Mouse (Mus musculus) CH12.LX (cell line): Measurements from ENCODE around the gene Pcyox1. TPM values are rescaled to one million over a fixed set of nuclear protein-coding genes. Genes with fewer than 3 reads are reported as not detected.

Source experiments
- DNase-seq: peaks from one replicate; pipeline ENCODE4 v3.0.0-alpha.2; 2013; ENCODE audit errors: extremely low read depth
- H3K27ac ChIP-seq: 2 replicates; pipeline ENCODE4 v1.5.1; 2012; ENCODE audit warnings: low read depth, mild to moderate bottlenecking, control low read depth, moderate library complexity; ENCODE audit not compliant: insufficient read depth
- H3K27me3 ChIP-seq: replicated peaks from 2 replicates; pipeline ENCODE3; 2012; ENCODE audit warnings: inconsistent platforms
- H3K36me3 ChIP-seq, 2 experiments: replicated peaks in 1 of 2; 2 replicates each; pipeline versions ENCODE3 to v1.6.1; 2012; ENCODE audit warnings: inconsistent platforms in 1 of 2, low read length in 1 of 2, mild to moderate bottlenecking in 1 of 2, mixed read lengths in 1 of 2, moderate library complexity in 1 of 2; ENCODE audit not compliant: control insufficient read depth in 1 of 2, insufficient read depth in 1 of 2
- H3K4me1 ChIP-seq, 2 experiments: 2 replicates each; pipeline ENCODE4 v1.6.1; 2012; ENCODE audit warnings: inconsistent platforms in 1 of 2, moderate library complexity in 1 of 2; ENCODE audit not compliant: insufficient read depth in 2 of 2, control insufficient read depth in 1 of 2
- H3K4me2 ChIP-seq: 2 replicates; pipeline ENCODE4 v1.6.1; 2012; ENCODE audit warnings: low read depth, mild to moderate bottlenecking, control low read depth; ENCODE audit not compliant: poor library complexity, insufficient read depth, severe bottlenecking
- H3K4me3 ChIP-seq, 3 experiments: fragments of 150-350 bp in 1 of 3; sonication (generic) in 1 of 3; replicated peaks in 1 of 3; 2 replicates each; pipeline versions ENCODE3 to v1.5.1; 2011 to 2012; ENCODE audit warnings: low read depth in 2 of 3, low read length in 2 of 3, mild to moderate bottlenecking in 2 of 3, moderate library complexity in 2 of 3, control low read depth in 1 of 3, improper control_type of control experiment in 1 of 3, inconsistent platforms in 1 of 3, mixed read lengths in 1 of 3; ENCODE audit not compliant: poor library complexity in 1 of 3
- H3K79me2 ChIP-seq: replicated peaks from 2 replicates; pipeline ENCODE4 v1.6.1; 2012; ENCODE audit warnings: mild to moderate bottlenecking, moderate library complexity; ENCODE audit not compliant: control insufficient read depth, poor library complexity, insufficient read depth, severe bottlenecking; ENCODE audit errors: extremely low read depth
- H3K9ac ChIP-seq: 2 replicates; pipeline ENCODE4 v1.6.1; 2012; ENCODE audit warnings: low read depth, mild to moderate bottlenecking, control low read depth, moderate library complexity; ENCODE audit not compliant: insufficient read depth
- H3K9me3 ChIP-seq: replicated peaks from 2 replicates; pipeline ENCODE3; 2012; ENCODE audit warnings: low read length, inconsistent platforms, mixed read lengths
- CHD2 ChIP-seq: IDR thresholded peaks from 2 replicates; pipeline ENCODE4 v1.6.1; 2011; ENCODE audit warnings: low read length, improper control_type of control experiment
- E2F4 ChIP-seq: IDR thresholded peaks from 2 replicates; pipeline ENCODE4 v1.6.1; 2011; ENCODE audit warnings: low read depth, low read length, improper control_type of control experiment; ENCODE audit not compliant: insufficient replicate concordance
- ETS1 ChIP-seq: conservative IDR thresholded peaks from 2 replicates; pipeline ENCODE4 v1.6.1; 2012; ENCODE audit warnings: low read depth, mild to moderate bottlenecking, inconsistent platforms, low read length, improper control_type of control experiment, moderate library complexity
- IRF4 ChIP-seq: IDR thresholded peaks from 2 replicates; pipeline ENCODE4 v1.6.1; 2014; ENCODE audit warnings: low read depth, mild to moderate bottlenecking, inconsistent platforms, low read length, improper control_type of control experiment
- JUN ChIP-seq: IDR thresholded peaks from 2 replicates; pipeline ENCODE4 v1.6.1; 2011; ENCODE audit warnings: low read depth, mild to moderate bottlenecking, low read length, improper control_type of control experiment, moderate library complexity; ENCODE audit not compliant: insufficient read depth
- JUND ChIP-seq: conservative IDR thresholded peaks from 2 replicates; pipeline ENCODE4 v1.6.1; 2011; ENCODE audit warnings: low read depth, low read length, improper control_type of control experiment
- KAT2A ChIP-seq: IDR thresholded peaks from 2 replicates; pipeline ENCODE4 v1.6.1; 2012; ENCODE audit warnings: low read length, improper control_type of control experiment, inconsistent platforms; ENCODE audit not compliant: insufficient replicate concordance
- MAFK ChIP-seq: IDR thresholded peaks from 2 replicates; pipeline ENCODE4 v1.6.1; 2011; ENCODE audit warnings: low read length, improper control_type of control experiment; ENCODE audit not compliant: insufficient replicate concordance
- MAX ChIP-seq: IDR thresholded peaks from 2 replicates; pipeline ENCODE4 v1.6.1; 2011; ENCODE audit warnings: low read length, improper control_type of control experiment
- MEF2A ChIP-seq: IDR thresholded peaks from 2 replicates; pipeline ENCODE4 v1.6.1; 2014; ENCODE audit warnings: low read depth, mild to moderate bottlenecking, inconsistent platforms, low read length, improper control_type of control experiment, borderline replicate concordance
- MYC ChIP-seq: IDR thresholded peaks from 2 replicates; pipeline ENCODE4 v1.6.1; 2011; ENCODE audit warnings: low read depth, mild to moderate bottlenecking, improper control_type of control experiment, low read length
- NELFE ChIP-seq: IDR thresholded peaks from 2 replicates; pipeline ENCODE4 v1.6.1; 2011; ENCODE audit warnings: low read depth, low read length, improper control_type of control experiment
- NRF1 ChIP-seq: IDR thresholded peaks from 2 replicates; pipeline ENCODE4 v1.6.1; 2014; ENCODE audit warnings: low read depth, mild to moderate bottlenecking, inconsistent platforms, low read length, improper control_type of control experiment, moderate library complexity
- PAX5 ChIP-seq: IDR thresholded peaks from 2 replicates; pipeline ENCODE4 v1.6.1; 2012; ENCODE audit warnings: low read length, inconsistent platforms, mixed read lengths
- POLR2A ChIP-seq: IDR thresholded peaks from 2 replicates; pipeline ENCODE4 v1.6.1; 2011; ENCODE audit warnings: low read depth, mild to moderate bottlenecking, improper control_type of control experiment, low read length
- POLR2AphosphoS2 ChIP-seq: IDR thresholded peaks from 2 replicates; pipeline ENCODE4 v1.6.1; 2011; ENCODE audit warnings: low read depth, low read length, improper control_type of control experiment
- RAD21 ChIP-seq: IDR thresholded peaks from 2 replicates; pipeline ENCODE4 v1.6.1; 2011; ENCODE audit warnings: low read depth, mild to moderate bottlenecking, low read length, improper control_type of control experiment, moderate library complexity
- RCOR1 ChIP-seq: conservative IDR thresholded peaks from 2 replicates; pipeline ENCODE4 v1.6.1; 2012; ENCODE audit warnings: low read depth, mild to moderate bottlenecking, inconsistent platforms, low read length, improper control_type of control experiment
- TBP ChIP-seq: conservative IDR thresholded peaks from 2 replicates; pipeline ENCODE4 v1.6.1; 2011; ENCODE audit warnings: low read depth, low read length, improper control_type of control experiment
- TCF12 ChIP-seq: IDR thresholded peaks from 2 replicates; pipeline ENCODE4 v1.6.1; 2014; ENCODE audit warnings: low read depth, mild to moderate bottlenecking, inconsistent platforms, low read length, improper control_type of control experiment
- ZMIZ1 ChIP-seq: IDR thresholded peaks from 2 replicates; pipeline ENCODE4 v1.6.1; 2012; ENCODE audit warnings: low read depth, mild to moderate bottlenecking, inconsistent platforms, low read length, improper control_type of control experiment
- ZNF384 ChIP-seq: IDR thresholded peaks from 2 replicates; pipeline ENCODE4 v1.6.1; 2012; ENCODE audit warnings: low read depth, low read length, improper control_type of control experiment, inconsistent platforms
- dilution Hi-C: fragments of 300-500 bp; cut with MboI; formaldehyde crosslinking; loops from 2 replicates; pipeline ENCODE4 v1.14.3; 2020; ENCODE audit warnings: low sequenced_read_pairs; ENCODE audit not compliant: extremely low pct_unique_long_range_greater_than_20kb, extremely low pct_ligation_motif_present
- in situ Hi-C: fragments of 300-500 bp; cut with MboI; formaldehyde crosslinking; loops from 3 replicates; pipeline ENCODE4 v1.14.3; 2019; ENCODE audit warnings: low sequenced_read_pairs, low pct_ligation_motif_present, low pct_unique_long_range_greater_than_20kb, mixed read lengths
- polyA plus RNA-seq: library from polyadenylated mRNA; unstranded; fragments of >175 nt; gene quantifications from 2 replicates; pipeline ENCODE4 v1.2.1, GENCODE M21; 2012; ENCODE audit warnings: low read depth; ENCODE audit not compliant: insufficient read length
- total RNA-seq, 2 experiments: library from RNA; depleted of rRNA; stranded (reverse); fragments of 300-350 nt in 1 of 2; fragments of >200 nt in 1 of 2; gene quantifications; 2 replicates each; pipeline ENCODE4 v1.2.3; 2012 to 2014

Pcyox1 gene
- total and polyA plus RNA-seq, 3 experiments: 8.7 to 12.9 (median 12.8) TPM

- Histone ChIP-seq H3K4me2 (no peak overlapping the region), H3K27me3 (no peaks in the 10 kb centered on the region), H3K9ac (no peak overlapping the region), H3K4me1 (peaks cover 6 to 23% of the 10 kb centered on the region in 2 experiments), H3K27ac (no peak overlapping the region), H3K36me3 (peaks cover 26 to 62% of the 10 kb centered on the region in 2 experiments), H3K9me3 (no peaks in the 10 kb centered on the region), H3K79me2 (no peaks in the 10 kb centered on the region), H3K4me3 (no peak overlapping the region)
- TF ChIP-seq TBP (no peak), POLR2AphosphoS2 (no peak), KAT2A (no peak), NELFE (no peak), ETS1 (no peak), MYC (no peak), CHD2 (no peak), MEF2A (no peak), IRF4 (no peak), E2F4 (no peak), JUN (no peak)
- dilution Hi-C loops (no loop called here), in situ Hi-C loops (no loop called here)
- DNase-seq: no peak
These were observed 48.6 kb upstream of the Pcyox1 start for GRCm38 (mm10) chr6:86445551-86445950.

DNA sequence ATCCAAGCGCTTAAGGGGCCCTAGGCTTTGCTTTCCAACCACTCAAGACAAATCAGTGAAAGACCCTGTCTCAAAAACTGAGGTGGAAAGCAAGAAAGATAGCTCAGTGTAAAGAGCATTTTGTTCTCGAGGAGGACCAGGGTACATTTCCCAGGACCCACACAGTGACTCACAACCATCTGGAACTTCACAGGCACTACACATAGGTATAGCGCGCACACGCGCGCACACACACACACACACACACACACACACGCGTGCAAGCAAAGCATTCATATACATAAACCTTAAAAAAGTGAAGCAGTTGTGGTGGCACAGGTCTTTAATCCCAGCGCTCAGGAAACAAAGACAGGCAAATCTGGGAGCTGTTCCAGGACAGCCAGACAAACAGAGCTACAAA lies 44.6 kb upstream of the Pcyox1 start:
- Histone ChIP-seq H3K4me3 (no peak overlapping the region), H3K9me3 (no peaks in the 10 kb centered on the region), H3K27me3 (no peaks in the 10 kb centered on the region), H3K36me3 (peaks cover 23 to 43% of the 10 kb centered on the region in 2 experiments), H3K27ac (no peak overlapping the region), H3K9ac (no peak overlapping the region), H3K79me2 (no peaks in the 10 kb centered on the region; the same call in 1 of the 2 replicates)
- in situ Hi-C loops (no loop called here), dilution Hi-C loops (no loop called here)
- no peak for DNase-seq
- TF ChIP-seq ZNF384 (no peak), NRF1 (no peak), KAT2A (no peak), POLR2A (no peak), PAX5 (no peak), NELFE (no peak), TCF12 (no peak), RAD21 (no peak), RCOR1 (no peak), MAX (no peak), ZMIZ1 (no peak), MAFK (no peak), JUND (no peak), TBP (no peak)
- TF ChIP-seq, all 38 proteins: peak for 0
- H3K4me2 ChIP-seq: no peak overlapping the region
- H3K4me1 ChIP-seq: peaks cover 2 to 23% of the 10 kb centered on the region in 2 experiments; a peak in 3 of 4 replicates
